Mouse (Mus musculus) lung, postnatal 4 days (tissue): ENCODE measurements around the gene Gucd1.
"Not testable (repeated sequence)": the region's sequence is repeated elsewhere in the genome, so short reads cannot be mapped to it uniquely, and the experiment has no call there.

ENCODE experiments used
- DNase-seq, 2 experiments: peaks; one replicate each; pipeline ENCODE4 v3.0.0; 2021

The Gucd1 gene

GRCm38 (mm10) chr10:75500345-75500744 is 17.4 kb downstream of the Gucd1 start:
- DNase-seq: no peak

- DNase-seq: no peak
These were observed 18.0 kb downstream of the Gucd1 start for GRCm38 (mm10) chr10:75499791-75500190.

- not testable (repeated sequence) for DNase-seq
These were observed 18.6 kb downstream of the Gucd1 start for GRCm38 (mm10) chr10:75499214-75499613.

- DNase-seq: no peak
These were observed 21.9 kb downstream of the Gucd1 start for GRCm38 (mm10) chr10:75495921-75496320.

GRCm38 (mm10) chr10:75495304-75495703 is 22.5 kb downstream of the Gucd1 start:
- DNase-seq: no peak

GRCm38 (mm10) chr10:75491936-75492262 is 25.9 kb downstream of the Gucd1 start:
- DNase-seq: no peak

GRCm38 (mm10) chr10:75491234-75491935 is 26.4 kb downstream of the Gucd1 start:
- DNase-seq: no peak

GRCm38 (mm10) chr10:75490731-75491130 is 27.0 kb downstream of the Gucd1 start:
- no peak for DNase-seq

GRCm38 (mm10) chr10:75489522-75489921 is 28.2 kb downstream of the Gucd1 start:
- no peak for DNase-seq

- DNase-seq: no peak
These were observed 30.6 kb downstream of the Gucd1 start for GRCm38 (mm10) chr10:75487131-75487530.

- DNase-seq: peak; percentile 49 to 84
These were observed 31.4 kb downstream of the Gucd1 start for GRCm38 (mm10) chr10:75486086-75486979.

GRCm38 (mm10) chr10:75484767-75485166 is 33.0 kb downstream of the Gucd1 start:
- no peak for DNase-seq

- no peak for DNase-seq
These were observed 33.7 kb downstream of the Gucd1 start for GRCm38 (mm10) chr10:75484066-75484465.

- DNase-seq: no peak
These were observed 34.8 kb downstream of the Gucd1 start for GRCm38 (mm10) chr10:75482919-75483483.

- DNase-seq: no peak
These were observed 35.5 kb downstream of the Gucd1 start for GRCm38 (mm10) chr10:75482271-75482670.

GRCm38 (mm10) chr10:75481703-75482102 is 36.1 kb downstream of the Gucd1 start:
- peak in 1 of 2 experiments; percentile 53 for DNase-seq

- no peak for DNase-seq
These were observed 37.8 kb downstream of the Gucd1 start for GRCm38 (mm10) chr10:75479955-75480354.

- peak in 1 of 2 experiments; percentile 35 for DNase-seq
These were observed 40.7 kb downstream of the Gucd1 start for GRCm38 (mm10) chr10:75477034-75477433.

GRCm38 (mm10) chr10:75475139-75475850 is 42.5 kb downstream of the Gucd1 start:
- DNase-seq: not testable (repeated sequence)

- no peak for DNase-seq
These were observed 43.2 kb downstream of the Gucd1 start for GRCm38 (mm10) chr10:75474571-75474970.

- peak in 1 of 2 experiments; percentile 27 for DNase-seq
These were observed 44.4 kb downstream of the Gucd1 start for GRCm38 (mm10) chr10:75473411-75473810.

GRCm38 (mm10) chr10:75465781-75466550 is 51.8 kb downstream of the Gucd1 start:
- DNase-seq: peak; percentile 73 to 90
